Mouse (Mus musculus): ENCODE measurements at regions not wholly inside any gene's neighbourhood (a gene's known extent, or its start where the extent isn't known, plus 50 kb on each side); places are given as distances from the start of the nearest gene placed in this dataset.

- DNase-seq (ENCODE audit: low spot score), result peak; percentile 93
- no peak overlapping the region for H3K9ac ChIP-seq (ENCODE audit: low read depth, low read length)
Observed at GRCm38 (mm10) chr12:32291962-32292748, 83.7 kb upstream of the Pik3cg start.

DNA sequence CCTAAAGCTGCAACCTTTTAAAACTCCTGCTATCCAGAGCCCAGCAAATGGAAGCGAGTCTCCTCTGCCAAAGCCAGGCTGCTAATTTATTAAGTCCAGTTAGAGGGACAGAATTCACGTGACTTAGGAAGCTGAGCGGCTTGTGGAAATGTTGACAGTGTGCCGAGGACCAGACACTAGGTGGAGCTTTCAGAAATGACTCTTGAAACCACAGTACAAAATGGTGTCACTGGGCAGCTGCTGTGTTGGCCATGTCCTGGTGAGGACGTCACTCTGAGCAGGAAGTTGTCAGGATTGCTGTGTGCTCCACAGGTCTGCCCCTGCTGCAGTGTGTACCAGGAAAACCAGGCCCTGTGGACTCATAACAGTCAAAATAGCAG, 84.3 kb upstream of the Pik3cg start:
- no peaks in the 10 kb centered on the region for H3K4me1 ChIP-seq (replicated peaks; ENCODE audit: insufficient read depth, low read length)
- no peak overlapping the region for H3K4me3 ChIP-seq (replicated peaks; ENCODE audit: low read depth, low read length)
- peak; percentile 59 for DNase-seq (ENCODE audit: low spot score)
- WGBS, result 42% methylated on average over 5 of the region's 5 CpGs
- no peaks in the 10 kb centered on the region for H3K9me3 ChIP-seq (replicated peaks; ENCODE audit: low read length)
- H3K9ac ChIP-seq (ENCODE audit: low read depth, low read length), result no peak overlapping the region
- no peak overlapping the region for H3K27ac ChIP-seq
- TF ChIP-seq CTCF (IDR thresholded peaks at IDR 0.05; ENCODE audit: low read depth), result no peak
- no peaks in the 10 kb centered on the region for H3K27me3 ChIP-seq (ENCODE audit: insufficient read depth, low read length)
- no peaks in the 10 kb centered on the region for H3K36me3 ChIP-seq (ENCODE audit: insufficient read depth, low read length)
- ATAC-seq (replicated peaks; ENCODE audit: low FRiP score, low read depth), result no peak
- H3K4me2 ChIP-seq (ENCODE audit: low read length), result no peak overlapping the region

More at GRCm38 (mm10) chr12:32291962-32292748, 83.7 kb upstream of the Pik3cg start:
- Histone ChIP-seq H3K4me3 (replicated peaks; ENCODE audit: low read depth, low read length) (peak overlapping the region; percentile 19), H3K27ac (no peak overlapping the region), H3K9me3 (replicated peaks; ENCODE audit: low read length) (no peaks in the 10 kb centered on the region), H3K36me3 (ENCODE audit: insufficient read depth, low read length) (no peaks in the 10 kb centered on the region), H3K27me3 (ENCODE audit: insufficient read depth, low read length) (no peaks in the 10 kb centered on the region), H3K4me1 (replicated peaks; ENCODE audit: insufficient read depth, low read length) (no peaks in the 10 kb centered on the region), H3K4me2 (ENCODE audit: low read length) (peak overlapping the region; percentile 49)
- peak; percentile 94 for TF ChIP-seq CTCF (IDR thresholded peaks at IDR 0.05; ENCODE audit: low read depth)
- WGBS, result 24% methylated on average over 18 of the region's 18 CpGs
- ATAC-seq (replicated peaks; ENCODE audit: low FRiP score, low read depth), result peak; percentile 71

DNA sequence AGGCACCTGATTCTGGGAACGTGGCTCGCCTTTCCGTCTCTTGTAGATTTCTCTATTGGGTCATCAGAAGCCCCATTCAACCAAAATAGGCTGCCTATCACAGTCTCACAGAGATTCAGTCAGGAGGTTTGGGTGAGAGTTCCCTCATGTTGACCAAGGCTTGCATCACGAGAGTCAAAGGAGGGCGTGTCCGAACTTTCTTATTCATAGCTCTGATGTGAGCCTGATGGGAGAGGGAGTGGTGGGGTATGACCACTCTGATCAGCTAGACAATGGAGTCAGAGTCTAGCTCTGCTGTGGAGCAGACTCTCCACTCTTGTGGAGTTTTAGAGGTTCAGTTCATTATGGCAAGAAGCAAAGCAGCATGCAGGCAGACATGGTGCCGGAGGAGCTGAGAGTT, 81.1 kb upstream of the Ccdc71l start:
- no peak for TF ChIP-seq CTCF (IDR thresholded peaks at IDR 0.05; ENCODE audit: low read depth)
- Histone ChIP-seq H3K9ac (ENCODE audit: low read depth, low read length) (no peak overlapping the region), H3K4me3 (replicated peaks; ENCODE audit: low read depth, low read length) (no peak overlapping the region), H3K36me3 (ENCODE audit: insufficient read depth, low read length) (no peaks in the 10 kb centered on the region), H3K27ac (no peak overlapping the region), H3K9me3 (replicated peaks; ENCODE audit: low read length) (no peaks in the 10 kb centered on the region), H3K4me2 (ENCODE audit: low read length) (no peak overlapping the region), H3K27me3 (ENCODE audit: insufficient read depth, low read length) (no peaks in the 10 kb centered on the region), H3K4me1 (replicated peaks; ENCODE audit: insufficient read depth, low read length) (no peaks in the 10 kb centered on the region)
- DNase-seq (ENCODE audit: low spot score), result no peak
- no peak for ATAC-seq (replicated peaks; ENCODE audit: low FRiP score, low read depth)
- WGBS, result 95% methylated on average over 7 of the region's 7 CpGs

DNA sequence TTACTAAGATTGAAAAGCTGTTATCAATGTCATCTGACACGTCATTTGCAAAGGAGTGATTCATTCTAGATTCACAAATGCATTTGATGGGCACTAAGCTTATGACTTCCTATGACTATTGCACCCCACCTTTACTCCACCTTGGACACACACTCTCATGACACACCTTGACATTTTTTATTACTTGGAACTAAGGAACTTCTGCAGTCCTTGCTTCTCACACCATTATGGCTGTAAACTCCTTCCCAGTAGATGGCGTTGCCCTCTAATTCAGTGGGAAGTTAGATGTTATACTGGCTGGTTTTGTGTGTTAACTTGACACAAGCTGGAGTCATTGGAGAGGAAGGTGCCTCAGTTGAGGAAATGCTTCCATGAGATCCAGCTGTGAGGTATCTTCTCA, 78.8 kb upstream of the Ccdc71l start:
- Histone ChIP-seq H3K4me1 (replicated peaks; ENCODE audit: insufficient read depth, low read length) (no peaks in the 10 kb centered on the region), H3K36me3 (ENCODE audit: insufficient read depth, low read length) (no peaks in the 10 kb centered on the region), H3K9me3 (replicated peaks; ENCODE audit: low read length) (no peaks in the 10 kb centered on the region), H3K4me2 (ENCODE audit: low read length) (no peak overlapping the region), H3K9ac (ENCODE audit: low read depth, low read length) (no peak overlapping the region), H3K27me3 (ENCODE audit: insufficient read depth, low read length) (no peaks in the 10 kb centered on the region), H3K4me3 (replicated peaks; ENCODE audit: low read depth, low read length) (no peak overlapping the region), H3K27ac (no peak overlapping the region)
- 85% methylated on average over 2 of the region's 2 CpGs for WGBS
- no peak for DNase-seq (ENCODE audit: low spot score)
- no peak for ATAC-seq (replicated peaks; ENCODE audit: low FRiP score, low read depth)
- no peak for TF ChIP-seq CTCF (IDR thresholded peaks at IDR 0.05; ENCODE audit: low read depth)

DNA sequence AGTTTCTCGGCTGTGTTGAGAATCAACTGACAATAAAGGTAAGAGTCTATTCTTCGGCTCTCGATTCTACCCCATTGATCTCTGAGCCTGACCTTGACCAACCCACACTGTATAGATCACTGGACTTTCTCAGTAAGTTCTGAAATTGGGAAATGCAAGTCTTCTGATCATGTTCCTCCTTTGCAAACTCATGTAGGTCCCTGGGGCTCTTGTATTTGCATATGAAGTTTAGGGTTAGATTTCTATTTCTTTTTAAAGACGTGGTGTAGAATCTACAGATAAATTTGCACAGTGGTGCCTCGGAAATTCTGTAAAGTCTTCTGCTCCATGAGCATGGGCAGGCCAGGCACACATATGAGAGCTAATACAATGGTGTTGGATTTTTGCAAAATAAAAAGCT, 72.8 kb upstream of the Ccdc71l start:
- no peak for TF ChIP-seq CTCF (IDR thresholded peaks at IDR 0.05; ENCODE audit: low read depth)
- Histone ChIP-seq H3K27ac (no peak overlapping the region), H3K4me3 (replicated peaks; ENCODE audit: low read depth, low read length) (no peak overlapping the region), H3K9me3 (replicated peaks; ENCODE audit: low read length) (no peaks in the 10 kb centered on the region), H3K4me2 (ENCODE audit: low read length) (no peak overlapping the region), H3K27me3 (ENCODE audit: insufficient read depth, low read length) (no peaks in the 10 kb centered on the region), H3K36me3 (ENCODE audit: insufficient read depth, low read length) (no peaks in the 10 kb centered on the region), H3K4me1 (replicated peaks; ENCODE audit: insufficient read depth, low read length) (no peaks in the 10 kb centered on the region), H3K9ac (ENCODE audit: low read depth, low read length) (no peak overlapping the region)
- ATAC-seq (replicated peaks; ENCODE audit: low FRiP score, low read depth) (no peak), DNase-seq (ENCODE audit: low spot score) (no peak)
- WGBS, result 90% methylated on average over 5 of the region's 5 CpGs

DNA sequence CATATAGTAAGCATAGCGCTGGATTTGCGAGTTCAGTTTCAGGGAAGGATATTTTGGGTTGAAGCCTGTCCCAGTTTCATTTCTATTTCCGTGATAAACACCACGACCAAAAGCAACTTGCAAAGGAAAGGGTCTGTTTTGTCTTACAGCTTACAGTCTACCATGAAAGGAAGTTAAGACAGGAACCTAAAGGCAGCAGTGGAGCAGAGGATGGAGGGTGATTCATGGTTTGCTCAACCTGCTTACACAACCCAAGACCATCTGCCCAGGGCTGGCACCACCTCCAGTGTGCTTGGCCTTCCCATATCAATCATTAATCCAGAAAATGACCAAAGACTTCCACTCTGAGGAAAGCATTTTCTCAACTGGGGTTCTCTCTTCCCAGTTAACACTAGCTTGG, 72.2 kb upstream of the Ccdc71l start:
- no peak for TF ChIP-seq CTCF (IDR thresholded peaks at IDR 0.05; ENCODE audit: low read depth)
- no peaks in the 10 kb centered on the region for H3K9me3 ChIP-seq (replicated peaks; ENCODE audit: low read length)
- H3K36me3 ChIP-seq (ENCODE audit: insufficient read depth, low read length), result no peaks in the 10 kb centered on the region
- no peak for DNase-seq (ENCODE audit: low spot score)
- ATAC-seq (replicated peaks; ENCODE audit: low FRiP score, low read depth), result no peak
- no peak overlapping the region for H3K4me2 ChIP-seq (ENCODE audit: low read length)
- H3K4me3 ChIP-seq (replicated peaks; ENCODE audit: low read depth, low read length), result no peak overlapping the region
- H3K27me3 ChIP-seq (ENCODE audit: insufficient read depth, low read length), result no peaks in the 10 kb centered on the region
- no peak overlapping the region for H3K9ac ChIP-seq (ENCODE audit: low read depth, low read length)
- 90% methylated on average over 4 of the region's 4 CpGs for WGBS
- H3K4me1 ChIP-seq (replicated peaks; ENCODE audit: insufficient read depth, low read length), result no peaks in the 10 kb centered on the region
- H3K27ac ChIP-seq, result no peak overlapping the region

All from kidney, postnatal 0 days (tissue).